Mouse (Mus musculus): ENCODE data around the gene Ncf1. TPM values are rescaled to one million over a fixed set of nuclear protein-coding genes. Genes with fewer than 3 reads are reported as not detected.
A peak's percentile ranks its signal among the peaks of the same experiment; 100 is the strongest.

Ncf1 gene
- polyA plus RNA-seq, 1 experiment from 2014 or later, result 2.1 TPM

GRCm38 (mm10) chr5:134186961-134187731, 42.3 kb downstream of the Ncf1 start:
- WGBS, result 72% methylated on average over 4 of the region's 4 CpGs
- H3K9ac ChIP-seq (replicated peaks), result no peak overlapping the region

GRCm38 (mm10) chr5:134186059-134186458, 43.4 kb downstream of the Ncf1 start:
- Histone ChIP-seq H3K9me3 (no peaks in the 10 kb centered on the region), H3K4me2 (replicated peaks) (no peak overlapping the region), H3K36me3 (no peaks in the 10 kb centered on the region), H3K4me3 (no peak overlapping the region), H3K4me1 (peaks cover 18% of the 10 kb centered on the region), H3K27ac (replicated peaks) (no peak overlapping the region), H3K9ac (replicated peaks) (no peak overlapping the region), H3K27me3 (no peaks in the 10 kb centered on the region)
- ATAC-seq (replicated peaks), result no peak
- 94% methylated on average over 3 of the region's 3 CpGs for WGBS

More at GRCm38 (mm10) chr5:134186961-134187731, 42.3 kb downstream of the Ncf1 start:
- H3K4me3 ChIP-seq, result no peak overlapping the region
- H3K4me1 ChIP-seq, result peaks cover 18% of the 10 kb centered on the region
- no peaks in the 10 kb centered on the region for H3K9me3 ChIP-seq
- no peaks in the 10 kb centered on the region for H3K36me3 ChIP-seq
- no peaks in the 10 kb centered on the region for H3K27me3 ChIP-seq
- ATAC-seq (replicated peaks), result no peak
- no peak overlapping the region for H3K4me2 ChIP-seq (replicated peaks)
- no peak overlapping the region for H3K27ac ChIP-seq (replicated peaks)

- peak within 1 kb of the TSS; percentile 95 for H3K27ac ChIP-seq (replicated peaks)
- H3K4me3 ChIP-seq, result peak within 1 kb of the TSS; percentile 77
- peak within 1 kb of the TSS; percentile 84 for H3K4me2 ChIP-seq (replicated peaks)
- H3K9me3 ChIP-seq, result no peaks in the 10 kb centered on the region
- WGBS, result under 1% methylated on average over 91 of the region's 92 CpGs
- peak; percentile 96 for ATAC-seq (replicated peaks)
- H3K36me3 ChIP-seq, result no peaks in the 10 kb centered on the region
- H3K4me1 ChIP-seq, result peaks cover 18% of the 10 kb centered on the region
- H3K27me3 ChIP-seq, result no peaks in the 10 kb centered on the region
- peak within 1 kb of the TSS; percentile 72 for H3K9ac ChIP-seq (replicated peaks)
Observed at GRCm38 (mm10) chr5:134183880-134184808, 45.3 kb downstream of the Ncf1 start, which contains the start of gene Gtf2ird2. Gene Gtf2ird2, plus strand, starts transcription at chr5:134184019.

- H3K4me3 ChIP-seq, result peak overlapping the region; percentile 77
- H3K4me2 ChIP-seq (replicated peaks), result peak overlapping the region; percentile 84
- H3K36me3 ChIP-seq, result no peaks in the 10 kb centered on the region
- peak overlapping the region; percentile 72 for H3K9ac ChIP-seq (replicated peaks)
- H3K9me3 ChIP-seq, result no peaks in the 10 kb centered on the region
- 63% methylated on average over 7 of the region's 7 CpGs for WGBS
- ATAC-seq (replicated peaks), result no peak
- H3K4me1 ChIP-seq, result peaks cover 18% of the 10 kb centered on the region
- no peak overlapping the region for H3K27ac ChIP-seq (replicated peaks)
- no peaks in the 10 kb centered on the region for H3K27me3 ChIP-seq
Observed at GRCm38 (mm10) chr5:134183162-134183561, 46.3 kb downstream of the Ncf1 start.

GRCm38 (mm10) chr5:134182735-134183134, 46.7 kb downstream of the Ncf1 start:
- H3K27me3 ChIP-seq, result no peaks in the 10 kb centered on the region
- H3K4me3 ChIP-seq, result peak overlapping the region; percentile 77; the same call in 1 of the 2 replicates
- WGBS, result 73% methylated on average over 4 of the region's 4 CpGs
- H3K27ac ChIP-seq (replicated peaks), result no peak overlapping the region
- peak overlapping the region; percentile 84 for H3K4me2 ChIP-seq (replicated peaks)
- H3K9ac ChIP-seq (replicated peaks), result no peak overlapping the region
- H3K36me3 ChIP-seq, result no peaks in the 10 kb centered on the region
- no peaks in the 10 kb centered on the region for H3K9me3 ChIP-seq
- H3K4me1 ChIP-seq, result peaks cover 18% of the 10 kb centered on the region
- ATAC-seq (replicated peaks), result no peak

- Histone ChIP-seq H3K4me2 (replicated peaks) (no peak overlapping the region), H3K36me3 (no peaks in the 10 kb centered on the region), H3K4me3 (no peak overlapping the region), H3K4me1 (peaks cover 18% of the 10 kb centered on the region), H3K9ac (replicated peaks) (no peak overlapping the region), H3K27me3 (no peaks in the 10 kb centered on the region), H3K27ac (replicated peaks) (no peak overlapping the region), H3K9me3 (no peaks in the 10 kb centered on the region)
- WGBS, result 64% methylated on average over 3 of the region's 3 CpGs
- ATAC-seq (replicated peaks), result no peak
Observed at GRCm38 (mm10) chr5:134182172-134182571, 47.3 kb downstream of the Ncf1 start.

- ATAC-seq (replicated peaks), result no peak
- WGBS, result 24% methylated on average over 7 of the region's 7 CpGs
- H3K36me3 ChIP-seq, result no peaks in the 10 kb centered on the region
- no peak overlapping the region for H3K4me2 ChIP-seq (replicated peaks)
- H3K4me3 ChIP-seq, result no peak overlapping the region
- no peaks in the 10 kb centered on the region for H3K27me3 ChIP-seq
- no peak overlapping the region for H3K9ac ChIP-seq (replicated peaks)
- no peaks in the 10 kb centered on the region for H3K9me3 ChIP-seq
- H3K4me1 ChIP-seq, result peaks cover 26% of the 10 kb centered on the region
- no peak overlapping the region for H3K27ac ChIP-seq (replicated peaks)
Observed at GRCm38 (mm10) chr5:134179871-134180270, 49.6 kb downstream of the Ncf1 start.

GRCm38 (mm10) chr5:134178536-134178935, 50.9 kb downstream of the Ncf1 start:
- 84% methylated on average over 7 of the region's 7 CpGs for WGBS
- H3K9me3 ChIP-seq, result no peaks in the 10 kb centered on the region
- H3K9ac ChIP-seq (replicated peaks), result no peak overlapping the region
- no peak for ATAC-seq (replicated peaks)
- H3K4me1 ChIP-seq, result peaks cover 28% of the 10 kb centered on the region
- H3K27ac ChIP-seq (replicated peaks), result no peak overlapping the region
- H3K27me3 ChIP-seq, result no peaks in the 10 kb centered on the region
- H3K36me3 ChIP-seq, result no peaks in the 10 kb centered on the region
- H3K4me3 ChIP-seq, result no peak overlapping the region
- H3K4me2 ChIP-seq (replicated peaks), result no peak overlapping the region

GRCm38 (mm10) chr5:134176169-134176881, 53.1 kb downstream of the Ncf1 start, which contains the start of gene Rcc1l:
Gene Rcc1l, minus strand, starts transcription at chr5:134176774.
- Histone ChIP-seq H3K9ac (replicated peaks) (peak within 1 kb of the TSS; percentile 53), H3K27me3 (no peaks in the 10 kb centered on the region), H3K9me3 (no peaks in the 10 kb centered on the region), H3K4me1 (peaks cover 14% of the 10 kb centered on the region), H3K36me3 (no peaks in the 10 kb centered on the region), H3K27ac (replicated peaks) (peak within 1 kb of the TSS; percentile 59), H3K4me3 (peak within 1 kb of the TSS; percentile 70), H3K4me2 (replicated peaks) (peak within 1 kb of the TSS; percentile 64)
- WGBS, result under 1% methylated on average over 72 of the region's 72 CpGs
- ATAC-seq (replicated peaks), result peak; percentile 90

- peak overlapping the region; percentile 70 for H3K4me3 ChIP-seq
- H3K9ac ChIP-seq (replicated peaks), result peak overlapping the region; percentile 53
- peaks cover 14% of the 10 kb centered on the region for H3K4me1 ChIP-seq
- ATAC-seq (replicated peaks), result no peak
- no peaks in the 10 kb centered on the region for H3K9me3 ChIP-seq
- WGBS, result 11% methylated on average over 10 of the region's 10 CpGs
- no peaks in the 10 kb centered on the region for H3K36me3 ChIP-seq
- peak overlapping the region; percentile 64 for H3K4me2 ChIP-seq (replicated peaks)
- peak overlapping the region; percentile 59; the same call in 1 of the 2 replicates for H3K27ac ChIP-seq (replicated peaks)
- no peaks in the 10 kb centered on the region for H3K27me3 ChIP-seq
Observed at GRCm38 (mm10) chr5:134175696-134176095, 53.7 kb downstream of the Ncf1 start.

GRCm38 (mm10) chr5:134173206-134173605, 56.2 kb downstream of the Ncf1 start:
- WGBS, result 44% methylated on average over 4 of the region's 4 CpGs
- H3K27me3 ChIP-seq, result no peaks in the 10 kb centered on the region
- no peak overlapping the region for H3K9ac ChIP-seq (replicated peaks)
- H3K4me2 ChIP-seq (replicated peaks), result no peak overlapping the region
- H3K36me3 ChIP-seq, result no peaks in the 10 kb centered on the region
- H3K9me3 ChIP-seq, result no peaks in the 10 kb centered on the region
- ATAC-seq (replicated peaks), result no peak
- H3K27ac ChIP-seq (replicated peaks), result no peak overlapping the region
- H3K4me1 ChIP-seq, result peaks cover 14% of the 10 kb centered on the region
- H3K4me3 ChIP-seq, result no peak overlapping the region

All from forebrain, embryonic 15.5 days (tissue).